Mouse (Mus musculus) stomach, embryonic 15.5 days (tissue): Measurements from ENCODE around the gene Rnf187. TPM values are rescaled to one million over a fixed set of nuclear protein-coding genes. Genes with fewer than 3 reads are reported as not detected.

Experiments used
- microRNA-seq: library from miRNA; unstranded; fragments of <30 nt; microRNA quantifications from one replicate; pipeline ENCODE4, GENCODE M21; 2016
- polyA plus RNA-seq: library from polyadenylated mRNA; unstranded; fragments of >200 nt; fragmentation: Nextera tagmentation; extraction: Ambion mirVana; gene quantifications from 2 replicates; pipeline ENCODE4 v1.2.1, GENCODE M21; 2015

Rnf187 gene
- polyA plus RNA-seq, 1 experiment from 2014 or later = 235 TPM

Small RNA genes within 50 kb of the gene (microRNA-seq; reads per million reads assigned to microRNA genes)
- gene Gm44313 = not detected

Other genes with a start within 250 kb of the Rnf187 start
- not detected in 2 replicates for gene Olfr319, start 239.8 kb downstream of the Rnf187 start, polyA plus RNA-seq
- not detected in 2 replicates for gene Olfr318, start 214.9 kb downstream of the Rnf187 start, polyA plus RNA-seq
- gene Olfr317, start 199.7 kb downstream of the Rnf187 start, polyA plus RNA-seq = not detected in 2 replicates
- not detected in 2 replicates for gene Olfr316, start 186.2 kb downstream of the Rnf187 start, polyA plus RNA-seq
- not detected in 2 replicates for gene Olfr315, start 165.7 kb downstream of the Rnf187 start, polyA plus RNA-seq
- not detected in 2 replicates for gene Olfr314, start 156.0 kb downstream of the Rnf187 start, polyA plus RNA-seq
- gene Fam183b, start 137.0 kb downstream of the Rnf187 start, polyA plus RNA-seq = 9.6 and 14.0 TPM in 2 replicates
- gene Olfr313, start 123.9 kb downstream of the Rnf187 start, polyA plus RNA-seq = not detected in 2 replicates
- not detected in 2 replicates for gene Olfr312, start 109.7 kb downstream of the Rnf187 start, polyA plus RNA-seq
- gene Olfr311, start 99.7 kb downstream of the Rnf187 start, polyA plus RNA-seq = not detected in 2 replicates
- 8.2 and 8.5 TPM in 2 replicates for gene Gm12258, start 91.8 kb downstream of the Rnf187 start, polyA plus RNA-seq
- gene 2810021J22Rik, start 71.7 kb downstream of the Rnf187 start, polyA plus RNA-seq = 6.7 and 6.8 TPM in 2 replicates
- 4.6 and 5.6 TPM in 2 replicates for gene Zfp39, start 34.7 kb downstream of the Rnf187 start, polyA plus RNA-seq
- gene Btnl10, start 21.0 kb downstream of the Rnf187 start, polyA plus RNA-seq = 0.59 and 0.95 TPM in 2 replicates
- gene Hist3h2ba, start 10.0 kb upstream of the Rnf187 start, polyA plus RNA-seq = 42.0 and 45.8 TPM in 2 replicates
- gene Hist3h2a, start 15.8 kb upstream of the Rnf187 start, polyA plus RNA-seq = 29.6 and 32.2 TPM in 2 replicates
- gene Trim17, start 15.8 kb upstream of the Rnf187 start, polyA plus RNA-seq = 0.19 and 0.28 TPM in 2 replicates
- gene Trim11, start 39.2 kb upstream of the Rnf187 start, polyA plus RNA-seq = 17.9 and 19.1 TPM in 2 replicates
- 0.73 and 0.80 TPM in 2 replicates for gene Obscn, start 197.5 kb upstream of the Rnf187 start, polyA plus RNA-seq
- gene Iba57, start 224.8 kb upstream of the Rnf187 start, polyA plus RNA-seq = 6.2 and 7.7 TPM in 2 replicates
- 1.2 and 1.7 TPM in 2 replicates for gene Gjc2, start 244.3 kb upstream of the Rnf187 start, polyA plus RNA-seq